Mouse (Mus musculus): ENCODE data around the gene Cplx3.

Gene Cplx3

GRCm38 (mm10) chr9:57639661-57640328 is 33.7 kb upstream of the Cplx3 start:
- in situ Hi-C loops (cut with MboI, MseI), result loop anchor here (5.0 to 10.0 kb wide), 2 partner anchors 102 to 1835 kb away; partner anchors contain the start of gene Fam219b (in 1 of the 2)

- in situ Hi-C loops (cut with MboI, MseI), result no loop called here
Observed at GRCm38 (mm10) chr9:57638651-57639459, 32.8 kb upstream of the Cplx3 start.

DNA sequence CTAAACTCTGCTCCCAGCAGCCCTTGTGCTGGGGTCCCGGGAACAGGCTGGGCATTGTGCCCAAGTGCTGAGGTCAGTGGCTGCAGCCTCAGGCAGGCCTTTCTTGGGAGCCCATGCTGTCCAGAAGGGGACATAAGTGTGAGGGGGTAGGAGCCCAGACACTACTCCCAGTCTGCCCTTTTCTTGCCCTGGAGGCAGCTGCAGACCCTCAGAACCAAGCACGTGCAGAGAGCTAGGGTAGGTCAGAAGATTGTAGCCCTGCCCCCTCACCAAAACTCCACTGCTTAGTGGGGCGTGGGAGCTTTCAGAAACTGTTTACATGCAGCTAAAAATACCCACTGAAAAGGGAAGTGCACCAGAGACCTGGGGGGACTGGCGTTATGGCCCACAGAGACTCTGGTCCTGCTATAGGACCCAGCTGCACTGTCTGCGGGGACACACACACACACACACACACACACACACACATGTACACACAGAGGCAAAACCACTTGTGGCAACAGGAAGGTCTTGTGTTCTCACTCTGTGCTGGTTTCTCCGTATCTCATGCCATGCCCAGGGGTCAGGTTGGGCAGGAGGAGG is 31.8 kb upstream of the Cplx3 start:
- in situ Hi-C loops (cut with MboI, MseI), result no loop called here

DNA sequence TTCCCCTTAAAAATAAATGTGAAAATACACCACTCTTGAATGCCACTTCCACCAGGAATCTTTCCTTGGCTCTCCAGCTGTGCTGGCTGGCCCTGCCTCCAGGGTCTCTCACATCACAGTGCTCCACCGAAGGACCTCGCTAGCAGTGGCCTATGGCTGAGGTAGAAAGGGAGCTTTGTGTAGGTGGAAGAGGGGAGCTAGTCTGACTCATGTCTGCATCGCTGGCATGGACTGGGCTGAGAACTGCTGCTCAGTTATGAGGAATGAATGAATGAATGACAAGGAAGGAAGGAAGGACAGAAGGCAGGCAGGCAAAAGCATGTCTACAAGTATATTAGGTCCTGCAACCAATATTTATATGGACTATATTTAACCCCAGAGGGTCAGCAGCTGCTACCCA is 31.2 kb upstream of the Cplx3 start:
- in situ Hi-C loops (cut with MboI, MseI), result no loop called here

GRCm38 (mm10) chr9:57633481-57634024 is 27.5 kb upstream of the Cplx3 start:
- in situ Hi-C loops (cut with MboI, MseI), result no loop called here

- in situ Hi-C loops (cut with MboI, MseI), result no loop called here
Observed at GRCm38 (mm10) chr9:57629118-57629874, 23.2 kb upstream of the Cplx3 start.

DNA sequence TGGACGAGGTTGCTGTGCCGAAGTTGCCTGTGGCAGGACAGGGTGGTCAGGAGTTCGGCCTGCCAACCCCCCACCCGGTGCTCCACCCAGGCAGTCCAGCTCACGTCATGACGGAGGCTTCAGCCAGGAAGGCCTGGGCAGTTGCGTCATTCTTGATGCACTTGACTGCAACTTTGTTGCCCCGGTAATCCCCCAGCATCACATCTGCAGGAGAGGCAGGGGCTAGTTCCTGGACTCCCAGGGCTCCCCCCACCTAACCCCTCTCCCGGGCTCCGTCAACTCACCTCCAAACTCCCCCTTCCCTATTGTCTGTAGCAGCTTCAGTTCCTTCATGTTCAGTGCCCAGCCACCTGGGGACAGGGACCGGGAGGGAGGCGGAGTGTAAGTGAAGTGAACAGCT is 22.6 kb upstream of the Cplx3 start:
- in situ Hi-C loops (cut with MboI, MseI), result no loop called here

DNA sequence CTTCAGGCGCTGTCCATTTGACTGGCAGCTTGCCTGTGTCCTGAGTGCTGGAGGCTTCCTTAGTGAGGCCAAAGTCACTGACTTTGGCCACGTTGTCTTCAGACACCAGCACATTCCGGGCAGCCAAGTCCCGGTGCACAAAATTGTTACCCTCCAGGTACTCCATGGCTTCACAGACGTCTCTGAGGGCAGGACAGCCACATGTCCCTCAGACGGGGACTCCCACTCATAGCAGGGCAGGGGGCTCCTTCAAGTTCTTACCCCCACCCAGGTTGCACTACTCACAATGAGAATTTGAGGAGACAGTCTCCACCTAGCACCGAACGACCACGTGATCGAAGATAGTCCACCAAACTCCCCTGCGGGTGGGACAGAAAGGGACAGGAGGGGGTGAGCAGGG is 21.8 kb upstream of the Cplx3 start:
- in situ Hi-C loops (cut with MboI, MseI), result no loop called here

DNA sequence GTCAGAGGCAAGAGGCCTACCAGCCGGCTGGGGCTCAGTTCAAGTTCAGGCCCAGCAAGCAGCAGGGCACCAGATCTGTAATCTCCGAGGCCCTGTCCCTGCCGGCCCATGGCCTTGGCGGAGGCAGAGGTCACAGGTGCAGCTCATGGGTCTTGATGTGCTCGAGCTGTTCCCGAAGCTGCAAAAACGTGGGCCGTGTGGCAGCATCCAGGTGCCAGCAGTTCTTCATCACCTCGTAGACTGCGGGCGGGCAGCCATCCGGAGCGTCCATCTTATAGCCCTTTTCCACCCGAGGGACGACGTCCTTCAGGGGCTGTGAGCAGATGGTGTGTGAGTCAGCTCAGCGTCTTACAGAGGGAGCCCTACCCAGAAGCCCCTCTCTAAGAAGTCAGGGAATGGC is 21.1 kb upstream of the Cplx3 start:
- in situ Hi-C loops (cut with MboI, MseI), result no loop called here

DNA sequence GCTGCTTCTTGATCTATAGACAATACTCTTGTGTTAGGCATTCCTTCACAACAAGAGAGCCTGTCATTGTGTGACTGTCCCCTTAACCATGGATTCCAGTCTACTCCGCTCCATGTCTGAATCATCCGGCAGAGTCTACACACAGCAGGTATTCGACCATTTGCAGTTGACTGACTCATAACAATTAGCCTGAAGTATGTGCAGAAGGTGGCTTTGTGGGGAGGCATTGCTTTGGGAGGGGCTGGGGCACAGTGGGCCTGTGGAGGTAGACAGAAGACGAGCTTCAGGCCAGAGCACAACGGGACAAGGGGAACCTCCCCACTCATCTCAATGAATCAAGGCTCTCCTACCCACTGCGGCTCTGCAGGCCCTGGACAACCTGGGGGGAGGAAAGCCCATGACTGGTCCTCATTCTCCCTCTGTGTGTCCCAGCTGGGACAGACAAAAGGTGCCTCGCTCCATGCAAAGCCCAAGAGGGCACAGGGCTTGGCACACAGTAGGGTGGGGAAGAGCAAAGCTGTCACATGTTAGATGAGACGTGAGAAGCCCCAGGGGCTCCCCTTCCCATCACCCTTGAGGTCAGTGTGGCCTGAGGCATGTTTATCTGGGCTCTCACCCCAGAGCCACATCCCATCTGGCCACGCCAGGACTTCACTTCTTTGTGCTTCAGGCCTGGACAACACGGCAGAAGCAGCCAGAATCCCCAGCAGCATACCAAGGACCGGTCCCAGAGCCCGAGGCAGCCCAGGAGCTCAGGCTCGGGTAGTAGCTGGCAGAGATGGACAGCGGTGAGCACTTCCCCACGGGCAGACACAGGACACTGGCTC is 19.8 kb upstream of the Cplx3 start:
- in situ Hi-C loops (cut with MboI, MseI), result no loop called here

DNA sequence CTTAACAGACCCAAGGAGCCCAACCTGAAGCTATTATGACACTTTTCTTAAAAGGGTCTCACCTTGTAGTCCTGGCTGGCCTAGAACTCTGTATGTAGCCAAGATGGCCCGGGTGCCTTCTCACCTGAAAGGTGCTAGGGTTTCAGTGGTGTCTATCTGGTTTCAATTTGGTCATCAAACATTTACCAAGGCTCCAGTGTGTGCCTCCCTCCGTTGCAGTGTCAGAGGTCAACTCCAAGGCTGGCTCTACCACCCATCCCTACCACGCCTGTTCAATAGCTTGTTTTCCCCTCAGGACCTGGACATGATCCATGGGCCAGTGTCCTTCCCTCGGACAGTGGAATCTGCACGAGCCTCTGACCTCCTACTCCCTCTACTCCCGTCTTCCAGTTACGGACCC is 18.2 kb upstream of the Cplx3 start:
- in situ Hi-C loops (cut with MboI, MseI), result no loop called here

GRCm38 (mm10) chr9:57620674-57621073 is 14.6 kb upstream of the Cplx3 start, which contains the start of gene Lman1l:
Lman1l (minus strand) TSS chr9:57620774.
- in situ Hi-C loops (cut with MboI, MseI), result no loop called here

DNA sequence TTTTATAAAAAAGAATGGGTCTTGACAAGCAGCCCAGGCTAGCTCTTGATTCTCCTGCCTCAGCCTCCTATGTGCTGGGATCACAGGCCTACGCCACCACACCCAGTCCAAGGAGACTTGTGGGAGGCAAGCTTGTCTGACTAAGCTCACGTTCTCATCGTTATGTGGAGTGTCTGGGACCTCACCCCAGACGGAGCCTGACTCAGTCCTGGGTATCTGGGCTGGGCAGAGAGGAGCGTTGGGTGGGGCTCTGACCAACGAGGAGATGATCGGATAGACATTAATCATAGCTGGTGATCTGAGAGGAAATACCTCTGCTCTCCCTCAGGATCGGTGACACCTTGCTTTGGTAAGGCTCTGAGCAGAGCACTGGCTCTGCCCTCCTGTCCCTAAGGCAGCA is 12.8 kb upstream of the Cplx3 start:
- in situ Hi-C loops (cut with MboI, MseI), result loop anchor here in 1 of 2 experiments (5.0 kb wide), 1 partner anchor 38 kb away; no protein-coding TSS in a partner anchor

- in situ Hi-C loops (cut with MboI, MseI), result loop anchor here in 1 of 2 experiments (5.0 kb wide), 1 partner anchor 40 kb away; no protein-coding TSS in a partner anchor
Observed at GRCm38 (mm10) chr9:57617556-57618169, 11.6 kb upstream of the Cplx3 start.

DNA sequence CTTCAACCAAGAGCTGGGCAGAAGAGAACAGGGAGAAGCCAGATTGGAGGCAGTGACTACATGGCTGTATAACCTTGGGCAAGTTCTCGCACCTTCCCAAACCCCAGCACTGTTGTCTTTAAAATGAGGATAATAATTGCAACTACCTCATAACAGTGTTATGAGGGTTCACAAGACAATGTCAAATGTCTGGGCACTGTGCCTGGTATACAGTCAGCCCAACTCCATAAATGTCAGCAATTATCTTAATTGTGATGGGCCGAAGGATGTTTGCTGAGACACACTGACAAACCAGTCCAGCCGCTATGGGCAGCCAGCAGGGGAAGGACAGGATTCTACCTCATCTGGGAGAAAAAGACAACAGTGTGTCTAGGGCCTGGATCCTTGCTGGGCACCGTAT is 8.7 kb upstream of the Cplx3 start:
- in situ Hi-C loops (cut with MboI, MseI), result loop anchor here in 1 of 2 experiments (5.0 kb wide), 1 partner anchor 43 kb away; no protein-coding TSS in a partner anchor

DNA sequence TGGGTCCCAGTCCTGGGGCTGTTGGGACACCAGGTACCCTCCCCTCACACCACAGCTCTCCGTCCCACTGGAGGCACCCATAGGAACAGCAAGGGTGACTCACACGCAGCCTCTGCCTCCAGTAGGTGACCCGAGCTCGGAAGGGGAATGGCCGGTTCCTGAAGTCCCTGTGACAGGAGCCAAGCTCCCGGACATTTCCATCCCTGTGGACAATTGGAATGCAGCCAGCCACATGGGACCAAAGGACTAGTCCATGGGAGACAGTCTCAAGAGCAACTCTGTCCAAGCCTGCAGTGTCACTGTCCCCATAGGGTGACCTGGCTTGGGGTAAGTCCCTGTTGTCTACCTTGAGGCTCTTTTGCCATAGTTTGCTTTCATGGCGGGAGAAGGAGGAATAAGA is 7.9 kb upstream of the Cplx3 start:
- in situ Hi-C loops (cut with MboI, MseI), result no loop called here

- in situ Hi-C loops (cut with MboI, MseI), result no loop called here
Observed at GRCm38 (mm10) chr9:57612587-57612986, 6.5 kb upstream of the Cplx3 start.

GRCm38 (mm10) chr9:57610359-57610826 is 4.3 kb upstream of the Cplx3 start:
- in situ Hi-C loops (cut with MboI, MseI), result no loop called here

- in situ Hi-C loops (cut with MboI, MseI), result no loop called here
Observed at GRCm38 (mm10) chr9:57609803-57610202, 3.7 kb upstream of the Cplx3 start.

DNA sequence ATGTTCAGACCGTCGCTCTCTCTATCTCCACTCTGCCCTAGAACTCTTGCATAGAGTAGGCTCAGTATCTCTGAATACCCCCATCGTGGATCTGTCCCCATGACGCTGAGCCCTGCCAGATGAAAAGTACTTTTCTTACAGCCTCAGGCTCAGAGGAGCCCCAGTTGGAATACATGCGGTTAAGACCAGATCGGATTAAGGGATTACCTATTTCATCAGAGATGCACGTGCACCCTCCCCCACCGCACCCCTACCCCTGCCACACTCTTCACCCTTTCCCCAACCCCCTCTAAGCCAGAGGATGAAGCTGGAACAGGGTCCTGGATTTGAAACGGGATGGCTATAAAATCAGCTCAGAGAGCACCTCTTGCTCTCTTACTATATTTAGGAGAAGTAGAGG is 578 bp downstream of the Cplx3 start:
- in situ Hi-C loops (cut with MboI, MseI), result no loop called here
